Mouse (Mus musculus): ENCODE data around the gene Stxbp6.
"Not testable (repeated sequence)": the region's sequence is repeated elsewhere in the genome, so short reads cannot be mapped to it uniquely, and the experiment has no call there.

Gene Stxbp6

DNA sequence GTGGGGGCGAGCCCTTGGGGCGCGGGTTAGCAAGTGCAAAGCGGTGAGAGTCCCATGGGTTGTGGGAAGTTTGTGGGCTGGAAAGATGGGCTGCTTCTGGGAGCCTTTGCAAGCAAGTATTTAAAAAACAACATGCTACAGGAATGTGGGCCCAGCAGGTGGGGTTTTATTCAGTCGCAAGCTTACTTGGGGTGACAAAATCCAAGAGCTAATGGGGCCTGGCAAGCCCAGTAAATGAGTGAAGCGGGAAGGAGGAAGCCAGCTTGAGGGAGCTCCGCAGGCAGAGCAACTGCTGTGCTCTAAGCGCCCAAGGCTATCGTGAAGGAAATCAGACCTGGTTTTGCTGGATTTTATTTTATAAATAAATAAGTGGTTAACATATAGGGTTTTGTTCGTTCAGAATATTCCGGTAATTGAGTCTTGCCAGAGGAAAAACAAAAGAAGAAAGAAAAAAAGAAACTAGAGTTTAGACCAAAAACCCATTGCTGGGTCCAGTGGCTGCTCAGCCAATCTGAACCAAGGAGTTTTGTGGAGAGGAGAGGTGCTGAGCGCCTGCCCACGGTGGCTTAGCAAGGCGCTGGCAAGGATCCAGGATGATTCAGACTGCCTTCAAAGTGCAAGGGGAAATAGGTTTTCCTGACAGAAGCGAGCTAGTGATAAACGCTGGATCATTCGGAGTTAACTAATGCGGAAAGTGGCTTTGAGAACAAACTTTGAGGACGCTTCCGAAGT, at the start of gene Stxbp6:
TSS of gene Stxbp6 (minus strand) at position 99 of the 732 bp plus-strand sequence.
- no peak for DNase-seq (ENCODE audit: low read depth, low spot score)

GRCm38 (mm10) chr12:45102954-45103353, 28.4 kb upstream of the Stxbp6 start:
- DNase-seq (ENCODE audit: low read depth, low spot score) = not testable (repeated sequence)

DNA sequence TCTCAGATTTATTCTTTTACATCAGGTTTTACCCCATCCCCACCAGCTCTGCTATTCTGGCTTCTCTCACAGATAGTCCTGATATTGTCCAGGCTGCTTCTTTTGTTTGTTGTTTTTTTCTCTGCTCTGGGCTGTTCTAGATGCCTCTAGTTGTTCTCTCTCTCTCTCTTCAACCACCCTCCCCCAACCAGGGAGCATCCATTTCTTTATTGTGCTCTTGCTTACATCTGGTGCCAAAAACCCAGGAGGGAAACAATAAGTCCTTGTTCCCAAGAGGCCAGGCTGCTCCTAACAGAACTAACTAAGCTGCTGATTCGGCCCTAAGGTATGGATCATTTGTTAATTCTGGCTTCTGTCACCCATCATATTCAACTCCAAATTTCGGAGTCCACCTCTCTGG, 19.2 kb upstream of the Stxbp6 start:
- DNase-seq (ENCODE audit: low read depth, low spot score) = no peak

- no peak for DNase-seq (ENCODE audit: low read depth, low spot score)
These were observed 17.9 kb upstream of the Stxbp6 start for GRCm38 (mm10) chr12:45092444-45092843.

GRCm38 (mm10) chr12:45083145-45083475, 8.6 kb upstream of the Stxbp6 start:
- DNase-seq (ENCODE audit: low read depth, low spot score) = no peak

DNA sequence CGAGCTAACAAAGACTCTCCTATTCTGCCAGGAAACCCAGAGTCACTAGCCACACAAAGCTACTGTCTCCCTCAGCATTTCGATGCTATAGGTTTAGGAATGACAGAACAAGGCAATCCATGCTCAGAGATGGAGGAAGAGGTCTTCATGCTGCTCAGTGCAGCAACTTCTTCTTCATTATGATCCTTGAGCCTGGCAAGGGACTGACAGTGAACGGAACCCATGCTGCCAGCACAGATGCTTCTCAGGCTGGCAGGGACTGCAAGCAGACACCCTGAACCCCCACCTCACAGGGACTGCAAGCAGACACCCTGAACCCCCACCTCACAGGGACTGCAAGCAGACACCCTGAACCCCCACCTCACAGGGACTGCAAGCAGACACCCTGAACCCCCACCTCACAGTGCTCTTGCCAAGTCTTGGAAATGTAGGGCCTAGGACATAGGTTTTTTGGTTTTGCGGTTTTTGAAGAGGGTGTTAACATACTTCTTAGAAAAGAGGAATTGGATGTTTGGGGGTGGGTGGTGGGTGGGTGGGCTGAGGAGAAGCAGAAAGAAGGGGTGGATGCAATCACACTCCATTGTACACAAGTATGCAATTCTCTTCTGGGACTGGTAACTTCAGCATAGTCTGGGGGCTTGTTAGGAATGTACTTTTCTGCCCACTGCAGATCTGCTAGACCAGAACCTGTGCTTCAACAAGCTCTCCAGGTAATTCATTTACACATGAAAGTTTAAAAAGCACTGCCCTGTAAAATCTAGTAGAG, 8.1 kb upstream of the Stxbp6 start:
- DNase-seq (ENCODE audit: low read depth, low spot score) = no peak

DNA sequence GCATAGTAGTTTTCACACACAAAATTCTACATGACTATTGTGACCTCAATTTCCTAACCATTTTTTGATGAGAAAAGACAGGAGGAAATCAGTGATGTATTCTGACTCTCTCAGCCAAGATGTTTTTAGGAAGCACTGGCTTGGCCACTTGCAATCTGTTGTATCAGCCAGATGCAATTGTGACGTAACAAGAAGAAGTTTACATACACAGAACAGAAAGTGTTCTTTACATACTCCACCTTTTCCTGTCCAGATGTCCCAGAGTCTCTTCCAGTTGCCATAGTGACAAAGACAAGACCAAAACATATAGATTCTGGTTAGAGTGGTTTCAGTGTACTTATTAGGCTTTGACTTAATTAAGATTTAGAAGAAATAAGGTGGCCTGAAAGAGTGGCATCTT, 7.1 kb upstream of the Stxbp6 start:
- DNase-seq (ENCODE audit: low read depth, low spot score) = no peak

DNA sequence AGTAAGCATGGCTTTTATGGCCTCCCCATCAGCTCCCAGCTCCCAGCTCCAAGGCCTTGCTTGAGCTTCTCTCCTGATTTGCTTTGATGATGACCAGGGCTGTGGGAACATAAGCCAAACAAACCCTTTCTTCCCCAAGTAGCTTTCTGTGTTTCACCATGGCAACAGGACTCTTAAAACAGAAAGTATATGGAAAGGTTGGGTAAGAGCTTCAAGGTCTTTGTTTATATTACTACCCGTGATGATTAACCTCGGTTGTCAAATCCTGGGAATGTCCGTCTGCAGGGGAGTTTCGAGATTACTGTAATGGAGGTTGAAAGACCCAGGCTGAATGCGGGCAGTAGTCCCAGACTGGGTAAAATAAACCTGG, 6.2 kb upstream of the Stxbp6 start:
- no peak for DNase-seq (ENCODE audit: low read depth, low spot score)

DNA sequence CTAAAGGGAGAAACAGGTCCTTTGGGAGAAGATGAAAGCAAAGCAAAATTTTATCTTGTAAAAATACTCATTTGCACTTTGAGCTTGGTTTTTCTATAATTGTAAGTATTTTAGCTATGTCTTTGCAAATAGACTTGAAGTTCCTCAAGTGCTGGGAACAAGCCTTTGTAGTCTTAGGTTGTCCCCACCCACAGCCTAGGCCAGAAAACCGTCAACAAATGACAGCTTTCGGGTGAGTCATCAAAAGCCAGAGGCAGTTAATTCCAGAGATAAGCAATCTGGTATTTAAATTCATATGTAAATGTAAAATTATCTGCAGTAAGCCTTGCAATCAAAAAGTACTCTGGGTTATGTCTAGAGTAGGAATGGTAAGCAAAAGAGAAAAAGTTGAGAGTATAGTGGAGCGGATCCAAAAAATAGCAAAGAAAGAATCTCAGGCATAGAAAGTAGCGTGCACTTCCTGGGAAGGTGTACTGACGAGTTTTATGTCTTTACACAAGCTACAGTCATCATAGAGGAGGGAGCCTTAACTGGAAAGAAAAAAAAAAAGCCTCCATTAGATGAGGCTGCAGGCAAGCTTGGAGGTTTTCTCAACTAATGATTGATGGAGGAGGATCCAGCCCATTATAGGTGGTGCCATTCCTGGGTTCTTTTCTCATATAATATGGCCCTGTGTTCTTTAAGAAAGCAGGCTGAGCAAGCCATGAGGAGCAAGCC, 5.7 kb upstream of the Stxbp6 start:
- no peak for DNase-seq (ENCODE audit: low read depth, low spot score)

GRCm38 (mm10) chr12:45075631-45076030, 1.1 kb upstream of the Stxbp6 start:
- no peak for DNase-seq (ENCODE audit: low read depth, low spot score)

- no peak for DNase-seq (ENCODE audit: low read depth, low spot score)
These were observed 387 bp downstream of the Stxbp6 start for GRCm38 (mm10) chr12:45074042-45074601.

- DNase-seq (ENCODE audit: low read depth, low spot score) = no peak
These were observed 1.0 kb downstream of the Stxbp6 start for GRCm38 (mm10) chr12:45073331-45074041.

- no peak for DNase-seq (ENCODE audit: low read depth, low spot score)
These were observed 2.3 kb downstream of the Stxbp6 start for GRCm38 (mm10) chr12:45072185-45072584.

DNA sequence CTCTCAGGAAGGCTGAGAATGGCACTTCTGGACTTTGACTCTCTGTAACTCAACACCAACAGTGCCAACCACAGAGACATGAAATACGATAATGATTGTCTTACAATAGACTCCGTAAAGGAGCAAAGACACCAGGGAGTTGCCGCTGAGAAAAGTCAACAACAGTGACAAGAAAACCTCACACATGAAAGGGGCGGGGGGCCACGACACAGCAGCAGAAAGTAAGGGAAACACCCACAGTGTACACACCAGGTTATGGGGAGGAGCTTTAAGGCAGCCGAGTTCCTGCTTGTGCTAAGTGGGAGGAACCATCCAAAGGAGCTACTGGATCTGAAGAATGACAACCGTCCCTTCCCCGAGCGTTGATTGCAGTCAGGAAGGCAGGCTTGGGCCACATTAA, 4.3 kb downstream of the Stxbp6 start:
- DNase-seq (ENCODE audit: low read depth, low spot score) = no peak

GRCm38 (mm10) chr12:45068145-45068754, 6.3 kb downstream of the Stxbp6 start:
- DNase-seq (ENCODE audit: low read depth, low spot score) = no peak

DNA sequence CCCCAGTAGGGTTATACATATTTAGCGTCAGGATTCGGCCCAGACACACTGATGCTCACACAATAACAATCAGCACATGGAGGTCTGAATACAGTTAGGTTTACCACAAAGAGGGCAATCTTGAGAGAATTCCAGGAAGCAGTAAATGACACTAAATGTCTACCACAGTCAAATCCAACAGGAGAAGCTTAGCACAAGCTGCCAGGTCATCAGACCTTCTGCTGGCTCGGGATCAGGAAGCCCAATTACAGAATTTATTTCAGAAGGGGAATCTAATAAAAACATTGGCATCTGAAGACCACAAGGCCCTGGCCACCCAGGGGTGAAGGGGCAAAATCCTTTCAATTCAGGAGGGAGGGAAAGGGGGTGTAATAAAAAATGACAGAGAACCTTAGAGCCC, 6.8 kb downstream of the Stxbp6 start:
- DNase-seq (ENCODE audit: low read depth, low spot score) = no peak

DNA sequence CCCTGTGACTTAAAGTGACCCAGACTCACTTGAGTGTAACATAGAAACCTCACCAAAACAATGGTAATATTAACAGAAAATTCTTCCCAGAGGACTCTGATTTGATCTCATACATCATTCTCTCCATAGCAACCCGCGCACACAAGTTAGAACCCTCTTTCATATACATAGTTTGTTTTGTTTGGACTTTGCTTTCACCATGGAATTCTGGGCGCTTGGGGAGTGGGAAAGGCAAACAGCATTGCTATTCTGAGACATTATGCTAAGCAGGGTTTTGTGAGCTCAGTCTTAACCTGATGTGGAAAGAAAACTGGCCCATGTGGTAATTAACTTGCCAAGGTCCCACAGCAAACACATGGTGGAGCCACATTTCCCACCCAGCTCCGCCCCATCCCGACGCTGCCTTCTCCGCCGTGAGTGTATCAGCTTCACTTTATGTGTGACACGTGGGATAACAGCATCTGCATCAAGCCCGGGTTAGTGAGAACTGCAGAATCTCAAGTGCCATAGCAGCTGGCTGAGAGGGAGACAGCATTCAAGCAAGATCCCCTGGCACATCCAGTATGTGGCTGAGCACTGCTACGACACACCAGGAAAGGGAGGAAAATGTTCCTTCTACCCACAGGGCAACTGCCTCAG, 7.3 kb downstream of the Stxbp6 start:
- no peak for DNase-seq (ENCODE audit: low read depth, low spot score)

GRCm38 (mm10) chr12:45063606-45064005, 10.9 kb downstream of the Stxbp6 start:
- DNase-seq (ENCODE audit: low read depth, low spot score) = no peak

DNA sequence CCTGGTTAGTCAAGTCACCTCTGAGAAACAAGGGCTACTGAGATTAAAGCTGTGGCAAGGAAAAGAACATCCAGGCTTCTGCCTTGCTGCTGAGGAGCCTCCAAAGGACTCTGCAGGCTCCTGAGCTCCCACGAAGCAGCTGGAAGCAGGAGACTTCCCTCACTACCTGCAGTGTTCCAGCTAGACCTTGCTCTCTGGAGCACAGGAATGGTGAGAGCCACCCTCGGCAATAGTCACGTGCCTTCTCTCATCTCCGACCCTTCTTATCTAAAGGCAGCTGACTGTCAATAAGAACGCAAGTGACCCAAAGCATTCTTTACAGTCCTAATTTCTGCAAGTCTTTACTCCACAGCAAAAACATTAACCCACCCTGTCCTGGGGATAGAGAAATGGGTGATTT, 13.2 kb downstream of the Stxbp6 start:
- DNase-seq (ENCODE audit: low read depth, low spot score) = no peak

DNA sequence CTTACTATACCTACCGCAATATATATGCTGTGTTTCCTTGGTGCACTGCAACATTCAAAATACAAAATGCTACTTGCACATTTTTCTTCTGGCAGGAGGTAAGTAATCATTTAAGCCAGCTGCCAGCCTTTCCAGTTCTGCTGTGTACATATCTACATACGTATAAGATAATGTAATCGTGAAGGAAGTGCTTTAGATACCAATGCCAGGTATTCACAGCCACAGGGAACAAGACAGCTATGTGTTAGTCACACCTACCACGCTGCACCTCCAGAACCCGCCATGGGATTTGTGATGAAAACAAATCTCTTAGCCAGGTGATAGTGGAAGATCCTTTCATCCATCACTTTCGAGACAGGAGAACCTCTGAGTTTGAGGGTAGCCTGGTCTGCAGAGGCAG, 13.7 kb downstream of the Stxbp6 start:
- DNase-seq (ENCODE audit: low read depth, low spot score) = no peak

- DNase-seq (ENCODE audit: low read depth, low spot score) = no peak
These were observed 16.5 kb downstream of the Stxbp6 start for GRCm38 (mm10) chr12:45058007-45058406.
